Mouse (Mus musculus) neural tube, embryonic 13.5 days (tissue): ENCODE measurements around the gene Asb2. TPM values are rescaled to one million over a fixed set of nuclear protein-coding genes. Genes with fewer than 3 reads are reported as not detected.

Experiments used
- ATAC-seq: fragments of 200-750 bp; cut with Nextera tagmentation; 2 replicates; pipeline ENCODE4 v1.8.0; 2017; ENCODE audit warnings: low read depth, mild to moderate bottlenecking, moderate TSS enrichment, moderate library complexity
- H3K27ac ChIP-seq: fragments of 300-500 bp; sonication (generic); replicated peaks from 2 replicates; pipeline ENCODE4 v1.5.1; 2015; ENCODE audit warnings: moderate library complexity, mild to moderate bottlenecking, inconsistent platforms
- H3K27me3 ChIP-seq: fragments of 300-500 bp; sonication (generic); 2 replicates; pipeline ENCODE4 v1.6.1; 2015; ENCODE audit warnings: mild to moderate bottlenecking, inconsistent platforms
- H3K36me3 ChIP-seq: fragments of 300-500 bp; sonication (generic); 2 replicates; pipeline ENCODE4 v1.6.1; 2015; ENCODE audit warnings: mild to moderate bottlenecking, inconsistent platforms
- H3K4me1 ChIP-seq: fragments of 300-500 bp; sonication (generic); replicated peaks from 2 replicates; pipeline ENCODE4 v1.6.1; 2015; ENCODE audit warnings: inconsistent platforms
- H3K4me2 ChIP-seq: fragments of 300-500 bp; sonication (generic); 2 replicates; pipeline ENCODE4 v1.6.1; 2015; ENCODE audit warnings: inconsistent platforms, mild to moderate bottlenecking, moderate library complexity
- H3K4me3 ChIP-seq: fragments of 300-500 bp; sonication (generic); 2 replicates; pipeline ENCODE4 v1.5.1; 2015; ENCODE audit warnings: mild to moderate bottlenecking, inconsistent platforms
- H3K9ac ChIP-seq: fragments of 300-500 bp; sonication (generic); 2 replicates; pipeline ENCODE4 v1.6.1; 2015; ENCODE audit warnings: moderate library complexity, mild to moderate bottlenecking, inconsistent platforms
- H3K9me3 ChIP-seq: fragments of 300-500 bp; sonication (generic); 2 replicates; pipeline ENCODE4 v1.6.1; 2016; ENCODE audit warnings: inconsistent platforms
- WGBS: fragments of 180-500 bp; shearing (Covaris S2); methylation state at CpG from one replicate; pipeline ENCODE4 v1.1.7; 2015; 5-methylcytosine and 5-hydroxymethylcytosine counted together
- polyA plus RNA-seq: library from polyadenylated mRNA; unstranded; fragments of >200 nt; fragmentation: Nextera tagmentation; extraction: Ambion mirVana; gene quantifications from 2 replicates; pipeline ENCODE4 v1.2.1, GENCODE M21; 2015

The Asb2 gene
- polyA plus RNA-seq, 1 experiment from 2014 or later, result 1.6 TPM

- WGBS, result 62% methylated on average over 4 of the region's 4 CpGs
- Histone ChIP-seq H3K4me3 (no peak overlapping the region), H3K9ac (no peak overlapping the region), H3K36me3 (no peaks in the 10 kb centered on the region), H3K4me2 (no peak overlapping the region), H3K27ac (no peak overlapping the region), H3K4me1 (peaks cover 6% of the 10 kb centered on the region; the same call in 1 of the 2 replicates), H3K9me3 (no peaks in the 10 kb centered on the region), H3K27me3 (no peaks in the 10 kb centered on the region)
- peak; percentile 42; the same call in 1 of the 2 replicates for ATAC-seq
Observed at GRCm38 (mm10) chr12:103358951-103359801, 3.4 kb upstream of the Asb2 start.

- Histone ChIP-seq H3K27me3 (no peaks in the 10 kb centered on the region), H3K27ac (no peak overlapping the region), H3K36me3 (no peaks in the 10 kb centered on the region), H3K4me3 (no peak overlapping the region), H3K9me3 (no peaks in the 10 kb centered on the region), H3K9ac (no peak overlapping the region), H3K4me1 (peaks cover 12% of the 10 kb centered on the region), H3K4me2 (no peak overlapping the region)
- no peak for ATAC-seq
- WGBS, result 86% methylated on average over 8 of the region's 8 CpGs
Observed at GRCm38 (mm10) chr12:103358216-103358615, 2.4 kb upstream of the Asb2 start.

- H3K9me3 ChIP-seq, result no peaks in the 10 kb centered on the region
- no peak overlapping the region for H3K27ac ChIP-seq
- no peaks in the 10 kb centered on the region for H3K36me3 ChIP-seq
- no peaks in the 10 kb centered on the region for H3K27me3 ChIP-seq
- no peak overlapping the region for H3K9ac ChIP-seq
- H3K4me3 ChIP-seq, result no peak overlapping the region
- peaks cover 12% of the 10 kb centered on the region for H3K4me1 ChIP-seq
- WGBS, result 95% methylated on average over 4 of the region's 4 CpGs
- ATAC-seq, result no peak
- no peak overlapping the region for H3K4me2 ChIP-seq
Observed at GRCm38 (mm10) chr12:103356415-103356748, 581 bp upstream of the Asb2 start.

- Histone ChIP-seq H3K27me3 (no peaks in the 10 kb centered on the region), H3K27ac (peak overlapping the region; percentile 38), H3K4me1 (peaks cover 6% of the 10 kb centered on the region), H3K4me3 (no peak overlapping the region), H3K9ac (no peak overlapping the region), H3K36me3 (no peaks in the 10 kb centered on the region), H3K9me3 (no peaks in the 10 kb centered on the region), H3K4me2 (no peak overlapping the region)
- peak; percentile 28; the same call in 1 of the 2 replicates for ATAC-seq
- WGBS, result 4% methylated on average over 5 of the region's 5 CpGs
Observed at GRCm38 (mm10) chr12:103353538-103353937, 2.3 kb downstream of the Asb2 start.

- peaks cover 6% of the 10 kb centered on the region for H3K4me1 ChIP-seq
- no peak overlapping the region for H3K4me3 ChIP-seq
- H3K9ac ChIP-seq, result no peak overlapping the region
- 93% methylated on average over 6 of the region's 6 CpGs for WGBS
- H3K9me3 ChIP-seq, result no peaks in the 10 kb centered on the region
- no peak for ATAC-seq
- no peak overlapping the region for H3K27ac ChIP-seq
- H3K36me3 ChIP-seq, result no peaks in the 10 kb centered on the region
- H3K27me3 ChIP-seq, result no peaks in the 10 kb centered on the region
- no peak overlapping the region for H3K4me2 ChIP-seq
Observed at GRCm38 (mm10) chr12:103352735-103353134, 3.1 kb downstream of the Asb2 start.

GRCm38 (mm10) chr12:103348506-103348905 is 7.3 kb downstream of the Asb2 start:
- no peak overlapping the region for H3K9ac ChIP-seq
- H3K4me3 ChIP-seq, result no peak overlapping the region
- H3K36me3 ChIP-seq, result no peaks in the 10 kb centered on the region
- no peaks in the 10 kb centered on the region for H3K27me3 ChIP-seq
- peak; percentile 41; the same call in 1 of the 2 replicates for ATAC-seq
- H3K4me2 ChIP-seq, result no peak overlapping the region
- peaks cover 3% of the 10 kb centered on the region for H3K4me1 ChIP-seq
- H3K27ac ChIP-seq, result no peak overlapping the region
- H3K9me3 ChIP-seq, result no peaks in the 10 kb centered on the region
- 8% methylated on average over 3 of the region's 3 CpGs for WGBS

GRCm38 (mm10) chr12:103347406-103347805 is 8.4 kb downstream of the Asb2 start:
- Histone ChIP-seq H3K9ac (no peak overlapping the region), H3K4me3 (no peak overlapping the region), H3K36me3 (no peaks in the 10 kb centered on the region), H3K4me1 (no peaks in the 10 kb centered on the region), H3K27me3 (no peaks in the 10 kb centered on the region), H3K27ac (no peak overlapping the region; the same call in 1 of the 2 replicates), H3K4me2 (no peak overlapping the region), H3K9me3 (no peaks in the 10 kb centered on the region)
- no peak for ATAC-seq
- WGBS, result 44% methylated on average over 5 of the region's 5 CpGs

- Histone ChIP-seq H3K4me3 (no peak overlapping the region), H3K4me2 (no peak overlapping the region), H3K27me3 (no peaks in the 10 kb centered on the region), H3K9me3 (no peaks in the 10 kb centered on the region), H3K4me1 (no peaks in the 10 kb centered on the region), H3K36me3 (no peaks in the 10 kb centered on the region), H3K9ac (peak overlapping the region; percentile 43; the same call in 1 of the 2 replicates), H3K27ac (no peak overlapping the region; the same call in 1 of the 2 replicates)
- ATAC-seq, result no peak
- WGBS, result 87% methylated on average over 8 of the region's 8 CpGs
Observed at GRCm38 (mm10) chr12:103346945-103347344, 8.9 kb downstream of the Asb2 start.

GRCm38 (mm10) chr12:103344934-103345333 is 10.9 kb downstream of the Asb2 start:
- Histone ChIP-seq H3K27ac (no peak overlapping the region), H3K9ac (no peak overlapping the region), H3K4me3 (no peak overlapping the region), H3K4me2 (no peak overlapping the region), H3K27me3 (no peaks in the 10 kb centered on the region), H3K9me3 (no peaks in the 10 kb centered on the region), H3K4me1 (no peaks in the 10 kb centered on the region), H3K36me3 (no peaks in the 10 kb centered on the region)
- ATAC-seq, result no peak
- 89% methylated on average over 7 of the region's 7 CpGs for WGBS

- 80% methylated on average over 8 of the region's 8 CpGs for WGBS
- Histone ChIP-seq H3K4me2 (no peak overlapping the region), H3K36me3 (no peaks in the 10 kb centered on the region), H3K27me3 (no peaks in the 10 kb centered on the region), H3K27ac (no peak overlapping the region), H3K4me3 (no peak overlapping the region), H3K9me3 (no peaks in the 10 kb centered on the region), H3K9ac (no peak overlapping the region), H3K4me1 (no peaks in the 10 kb centered on the region)
- no peak for ATAC-seq
Observed at GRCm38 (mm10) chr12:103343456-103343855, 12.3 kb downstream of the Asb2 start.

- no peaks in the 10 kb centered on the region for H3K9me3 ChIP-seq
- ATAC-seq, result no peak
Observed at GRCm38 (mm10) chr12:103341212-103341611, 14.6 kb downstream of the Asb2 start.

GRCm38 (mm10) chr12:103338162-103338798 is 17.5 kb downstream of the Asb2 start:
- Histone ChIP-seq H3K4me1 (no peaks in the 10 kb centered on the region), H3K4me2 (no peak overlapping the region), H3K4me3 (no peak overlapping the region), H3K9ac (0 out of 2 replicates have a peak overlapping the region, but pooled peaks have one; percentile 12), H3K27ac (no peak overlapping the region), H3K27me3 (no peaks in the 10 kb centered on the region), H3K9me3 (no peaks in the 10 kb centered on the region), H3K36me3 (no peaks in the 10 kb centered on the region)
- ATAC-seq, result no peak
- WGBS, result 83% methylated on average over 14 of the region's 14 CpGs

More at GRCm38 (mm10) chr12:103341212-103341611, 14.6 kb downstream of the Asb2 start:
- WGBS, result 89% methylated on average over 5 of the region's 5 CpGs
- no peaks in the 10 kb centered on the region for H3K4me1 ChIP-seq
- H3K4me2 ChIP-seq, result no peak overlapping the region
- H3K9ac ChIP-seq, result no peak overlapping the region
- no peak overlapping the region for H3K4me3 ChIP-seq
- no peaks in the 10 kb centered on the region for H3K27me3 ChIP-seq
- H3K36me3 ChIP-seq, result no peaks in the 10 kb centered on the region
- H3K27ac ChIP-seq, result no peak overlapping the region
